Mouse (Mus musculus): ENCODE measurements at regions not wholly inside any gene's neighbourhood (a gene's known extent, or its start where the extent isn't known, plus 50 kb on each side); places are given as distances from the start of the nearest gene placed in this dataset.

DNA sequence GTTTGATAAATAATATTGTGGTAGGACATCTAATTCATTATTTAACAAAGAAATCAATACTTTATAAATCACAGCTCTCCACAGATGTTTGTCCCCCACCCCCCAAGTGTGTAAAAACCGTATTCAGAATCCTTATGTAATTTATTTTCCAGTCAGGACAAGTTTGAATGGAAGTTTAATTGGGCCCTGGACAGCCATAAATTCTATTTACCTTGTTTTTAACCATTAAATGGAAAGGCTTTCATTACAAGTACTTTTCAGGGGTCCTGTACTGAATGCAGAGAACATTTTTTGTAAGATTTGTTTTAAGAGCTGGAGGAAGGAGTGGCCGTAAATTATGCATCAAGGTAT, 384.7 kb upstream of the Robo2 start:
- TF ChIP-seq CTCF (IDR thresholded peaks at IDR 0.05) = no peak
- no peak overlapping the region for H3K27ac ChIP-seq
- intact Hi-C loops (cut with DNase I) = no loop called here
- no peak overlapping the region for H3K4me3 ChIP-seq
- DNase-seq (ENCODE audit: extremely low spot score in 1 of 2, low spot score in 2 of 2) = no peak

DNA sequence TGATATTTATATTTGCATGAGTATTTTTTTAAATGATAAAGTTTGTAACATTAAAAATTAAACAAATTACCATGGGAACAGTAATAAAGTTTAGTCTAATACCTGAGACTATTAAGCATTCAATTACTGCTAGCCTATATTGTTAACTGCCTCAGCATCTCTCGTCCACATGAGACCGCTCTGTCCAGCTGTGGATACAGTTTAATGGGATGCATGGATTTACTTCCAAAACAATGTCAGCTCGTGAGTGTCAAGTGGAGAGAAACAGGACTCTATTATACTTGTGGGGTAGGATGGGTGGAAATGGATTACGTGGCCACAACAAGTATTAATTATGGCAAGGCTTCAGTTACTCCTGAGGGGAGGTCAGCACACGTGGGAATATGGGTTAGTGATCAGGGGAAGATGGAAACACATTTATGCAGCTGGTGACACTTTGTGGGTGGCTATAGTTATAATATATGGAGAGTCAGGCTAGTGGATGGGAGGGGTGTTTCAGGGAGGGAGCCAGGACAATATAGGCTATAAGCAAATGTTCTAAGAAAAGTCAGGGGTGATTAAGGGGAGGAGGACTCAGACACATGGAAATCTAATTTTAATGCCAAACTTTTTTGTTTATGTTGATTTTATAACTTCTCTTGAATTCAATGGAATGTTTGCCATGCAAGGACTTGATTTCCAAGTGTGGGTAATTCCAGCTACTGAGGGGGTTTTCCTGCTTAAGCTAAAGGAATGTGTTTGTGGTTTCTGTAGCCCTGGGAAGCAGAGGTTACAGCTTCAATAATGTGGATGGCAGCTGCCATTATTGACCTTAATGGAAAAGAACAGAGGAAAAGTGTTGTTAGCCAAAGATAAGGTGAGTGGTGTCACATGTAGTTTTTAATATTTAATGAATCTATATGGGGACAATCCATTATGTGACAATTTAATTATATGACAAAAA, 384.0 kb upstream of the Robo2 start:
- intact Hi-C loops (cut with DNase I) = no loop called here
- Histone ChIP-seq H3K27ac (no peak overlapping the region), H3K4me3 (no peak overlapping the region)
- DNase-seq (ENCODE audit: extremely low spot score in 1 of 2, low spot score in 2 of 2) = no peak
- no peak for TF ChIP-seq CTCF (IDR thresholded peaks at IDR 0.05)

- DNase-seq (ENCODE audit: extremely low spot score in 1 of 2, low spot score in 2 of 2) = no peak
- Histone ChIP-seq H3K4me3 (no peak overlapping the region), H3K27ac (no peak overlapping the region)
- no peak for TF ChIP-seq CTCF (IDR thresholded peaks at IDR 0.05)
- intact Hi-C loops (cut with DNase I) = no loop called here
These were observed 373.9 kb upstream of the Robo2 start for GRCm38 (mm10) chr16:74785365-74786119.

DNA sequence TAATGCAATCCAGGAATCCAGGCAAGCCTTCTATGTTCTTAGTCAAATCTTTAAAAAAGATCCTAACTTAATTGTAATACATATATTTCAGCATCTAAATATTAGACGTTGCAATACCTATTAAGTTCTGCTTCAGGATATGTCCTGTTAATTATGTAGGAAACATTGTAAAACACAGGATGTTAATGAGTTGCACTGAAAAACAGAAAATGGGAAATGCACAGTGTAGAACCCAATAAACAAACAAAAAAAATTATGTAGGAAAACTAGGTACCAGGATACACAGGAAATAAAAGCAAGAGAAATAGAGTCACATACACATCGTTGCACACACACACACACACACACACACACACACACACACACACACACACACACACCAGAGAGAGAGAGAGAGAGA, 368.8 kb upstream of the Robo2 start:
- intact Hi-C loops (cut with DNase I) = no loop called here
- no peak for TF ChIP-seq CTCF (IDR thresholded peaks at IDR 0.05)
- Histone ChIP-seq H3K4me3 (no peak overlapping the region), H3K27ac (no peak overlapping the region)
- DNase-seq (ENCODE audit: extremely low spot score in 1 of 2, low spot score in 2 of 2) = no peak

- DNase-seq (ENCODE audit: extremely low spot score in 1 of 2, low spot score in 2 of 2) = no peak
- Histone ChIP-seq H3K27ac (no peak overlapping the region), H3K4me3 (no peak overlapping the region)
- intact Hi-C loops (cut with DNase I) = no loop called here
- no peak for TF ChIP-seq CTCF (IDR thresholded peaks at IDR 0.05)
These were observed 356.6 kb upstream of the Robo2 start for GRCm38 (mm10) chr16:74768264-74768663.

GRCm38 (mm10) chr16:74756720-74757345, 345.2 kb upstream of the Robo2 start:
- no peak for DNase-seq (ENCODE audit: extremely low spot score in 1 of 2, low spot score in 2 of 2)
- intact Hi-C loops (cut with DNase I) = no loop called here
- H3K27ac ChIP-seq = no peak overlapping the region

DNA sequence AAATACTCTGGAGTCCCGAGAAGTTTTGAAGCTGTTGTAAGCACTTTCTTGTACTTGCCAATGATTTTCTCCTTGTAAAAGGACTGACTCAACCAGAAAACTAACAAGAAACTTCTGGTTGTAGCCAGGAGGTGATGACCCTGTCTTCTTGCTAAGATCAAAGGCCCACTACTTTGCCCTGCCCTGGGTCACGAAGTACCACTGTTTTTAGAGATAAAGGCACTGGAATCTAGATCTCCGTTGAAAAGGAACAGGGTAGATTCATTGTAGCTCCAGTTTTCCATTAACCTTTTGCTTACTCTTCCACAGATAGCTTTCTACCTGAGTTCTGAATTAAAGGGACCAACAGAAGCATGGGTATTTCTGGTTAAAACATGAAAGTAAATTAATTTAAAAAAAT, 339.3 kb upstream of the Robo2 start:
- Histone ChIP-seq H3K4me3 (no peak overlapping the region), H3K27ac (no peak overlapping the region)
- TF ChIP-seq CTCF (IDR thresholded peaks at IDR 0.05) = no peak
- DNase-seq (ENCODE audit: extremely low spot score in 1 of 2, low spot score in 2 of 2) = no peak
- intact Hi-C loops (cut with DNase I) = no loop called here

More at GRCm38 (mm10) chr16:74756720-74757345, 345.2 kb upstream of the Robo2 start:
- TF ChIP-seq CTCF (IDR thresholded peaks at IDR 0.05) = no peak
- no peak overlapping the region for H3K4me3 ChIP-seq

- intact Hi-C loops (cut with DNase I) = no loop called here
- no peak for DNase-seq (ENCODE audit: extremely low spot score in 1 of 2, low spot score in 2 of 2)
- no peak for TF ChIP-seq CTCF (IDR thresholded peaks at IDR 0.05)
- Histone ChIP-seq H3K27ac (no peak overlapping the region), H3K4me3 (no peak overlapping the region)
These were observed 337.4 kb upstream of the Robo2 start for GRCm38 (mm10) chr16:74749006-74749405.

- no peak for TF ChIP-seq CTCF (IDR thresholded peaks at IDR 0.05)
- intact Hi-C loops (cut with DNase I) = no loop called here
- DNase-seq (ENCODE audit: extremely low spot score in 1 of 2, low spot score in 2 of 2) = no peak
- H3K4me3 ChIP-seq = no peak overlapping the region
- H3K27ac ChIP-seq = no peak overlapping the region
These were observed 331.9 kb upstream of the Robo2 start for GRCm38 (mm10) chr16:74743512-74743911.

DNA sequence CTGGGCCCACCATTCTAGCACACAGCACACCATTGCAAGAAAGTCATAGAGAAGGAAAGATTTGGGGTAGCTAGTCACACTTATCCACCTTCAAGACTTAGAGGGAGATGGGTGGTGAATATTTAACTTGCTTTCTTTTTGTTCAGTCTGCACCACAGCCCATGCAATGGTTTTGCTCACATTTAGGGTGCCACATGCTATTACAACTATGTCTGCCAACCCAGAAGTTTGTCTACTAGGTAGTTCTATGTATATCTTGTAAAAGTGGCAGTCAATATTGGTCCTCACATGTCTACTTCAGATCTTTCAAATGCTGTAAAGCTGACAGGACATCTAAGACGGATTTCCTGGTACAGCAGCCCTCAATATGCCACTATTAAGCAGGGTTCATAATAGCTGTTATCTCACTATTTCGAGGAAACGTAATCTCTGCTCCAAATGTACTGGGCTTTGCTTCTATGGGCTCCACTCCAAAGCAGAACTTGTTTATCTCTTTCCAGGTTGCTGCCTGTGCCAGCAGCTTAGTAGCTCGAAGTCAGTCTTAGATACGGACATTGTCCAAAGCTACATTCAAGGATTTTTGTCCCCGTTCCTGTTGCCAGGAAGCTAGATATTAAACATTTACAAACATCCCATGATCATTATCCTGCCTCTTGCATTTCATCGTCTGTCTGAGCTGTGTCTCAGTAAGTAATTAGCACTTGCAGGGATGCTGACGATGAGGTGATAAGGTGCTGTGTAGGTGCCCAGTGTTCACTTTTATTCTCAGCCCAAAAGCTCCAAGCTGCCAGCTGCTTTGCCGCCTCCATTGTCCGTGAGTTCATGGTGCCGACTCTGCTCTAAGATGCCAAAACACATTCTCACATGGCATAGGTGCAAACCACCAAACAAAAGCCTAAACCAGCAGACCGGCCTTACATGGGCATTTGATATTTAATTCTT, 327.8 kb upstream of the Robo2 start:
- no peak for TF ChIP-seq CTCF (IDR thresholded peaks at IDR 0.05)
- DNase-seq (ENCODE audit: extremely low spot score in 1 of 2, low spot score in 2 of 2) = peak in 1 of 2 experiments; percentile 12
- intact Hi-C loops (cut with DNase I) = no loop called here
- H3K27ac ChIP-seq = no peak overlapping the region
- H3K4me3 ChIP-seq = no peak overlapping the region

All from left cerebral cortex, adult 2 months (tissue).